Mouse (Mus musculus): Measurements from ENCODE around the gene Qrich2.

GRCm38 (mm10) chr11:116499018-116499417 lies 33.0 kb upstream of the Qrich2 start:
- TF ChIP-seq CTCF (IDR thresholded peaks at IDR 0.05; ENCODE audit: extremely low read depth, insufficient read depth, low read length) = no peak
- no peak for TF ChIP-seq POLR2A (IDR thresholded peaks at IDR 0.05; ENCODE audit: extremely low read depth, insufficient read depth, low read length)

Measured in cortical plate, adult 2 months (tissue).